Comparison of ENCODE assay signal across 25 mouse cellular contexts in genomic region chr3:83869776-83870175, GRCm38 (mm10).
"Had no signal": no experiment of that assay in that cellular context is flagged by ENCODE, and none has a peak within 500 bp of the region (broad histone marks: within the 10 kb centered on the region; RNA-seq: fewer than 3 reads in every experiment).

No protein-coding gene starts in this region.

- DNase-seq: gastrocnemius, adult 2 months; gastrocnemius, postnatal 10 days; gastrocnemius, postnatal 25 days; heart, adult 18-20 months; heart, postnatal 10 days; kidney, adult 11 months; kidney, adult 2 months; kidney, adult 9 months; kidney, postnatal 14 days; kidney, postnatal 36 days; layer of hippocampus, adult 9-11 months; liver; liver, embryonic 13.5 days had no signal

- H3K9me3 ChIP-seq: heart, embryonic 10.5 days; heart, embryonic 12.5 days; hindbrain, embryonic 13.5 days; hindbrain, embryonic 15.5 days; limb, embryonic 10.5 days; liver, embryonic 13.5 days had no signal

- H3K27ac ChIP-seq: gastrocnemius, adult 2 months; heart, embryonic 10.5 days; hindbrain, embryonic 13.5 days; hindbrain, embryonic 15.5 days; hindbrain, postnatal 0 days; kidney, embryonic 15.5 days; kidney, postnatal 0 days; left cerebral cortex, adult 2 months; limb, embryonic 10.5 days; limb, embryonic 12.5 days; liver, embryonic 13.5 days had no signal

- H3K4me1 ChIP-seq: heart, embryonic 10.5 days; heart, embryonic 12.5 days; hindbrain, embryonic 13.5 days; hindbrain, embryonic 15.5 days; kidney, embryonic 15.5 days; limb, embryonic 10.5 days; limb, embryonic 12.5 days; liver, embryonic 13.5 days had no signal

- H3K36me3 ChIP-seq: heart, embryonic 10.5 days; heart, embryonic 12.5 days; hindbrain, embryonic 13.5 days; hindbrain, embryonic 15.5 days; kidney, embryonic 15.5 days; limb, embryonic 10.5 days; limb, embryonic 12.5 days; liver, embryonic 13.5 days had no signal

- H3K4me3 ChIP-seq: gastrocnemius, adult 2 months; heart, embryonic 10.5 days; heart, embryonic 12.5 days; hindbrain, embryonic 13.5 days; hindbrain, embryonic 15.5 days; kidney, embryonic 15.5 days; left cerebral cortex, adult 2 months; limb, embryonic 10.5 days; limb, embryonic 12.5 days; liver, embryonic 13.5 days had no signal

- H3K27me3 ChIP-seq: heart, embryonic 12.5 days; hindbrain, embryonic 13.5 days; hindbrain, embryonic 15.5 days; kidney, embryonic 15.5 days; limb, embryonic 12.5 days; liver, embryonic 13.5 days had no signal

- H3K4me2 ChIP-seq: heart, embryonic 12.5 days; hindbrain, embryonic 13.5 days; hindbrain, embryonic 15.5 days; kidney, embryonic 15.5 days; limb, embryonic 12.5 days; liver, embryonic 11.5 days; liver, embryonic 13.5 days had no signal

- H3K9ac ChIP-seq: heart, embryonic 12.5 days; hindbrain, embryonic 13.5 days; hindbrain, embryonic 15.5 days; kidney, embryonic 15.5 days; limb, embryonic 12.5 days; liver, embryonic 13.5 days had no signal

- ATAC-seq: hindbrain, postnatal 0 days; intestine, embryonic 16.5 days had no signal
